17 mouse cellular contexts compared by ENCODE assay signal in the genomic region with DNA sequence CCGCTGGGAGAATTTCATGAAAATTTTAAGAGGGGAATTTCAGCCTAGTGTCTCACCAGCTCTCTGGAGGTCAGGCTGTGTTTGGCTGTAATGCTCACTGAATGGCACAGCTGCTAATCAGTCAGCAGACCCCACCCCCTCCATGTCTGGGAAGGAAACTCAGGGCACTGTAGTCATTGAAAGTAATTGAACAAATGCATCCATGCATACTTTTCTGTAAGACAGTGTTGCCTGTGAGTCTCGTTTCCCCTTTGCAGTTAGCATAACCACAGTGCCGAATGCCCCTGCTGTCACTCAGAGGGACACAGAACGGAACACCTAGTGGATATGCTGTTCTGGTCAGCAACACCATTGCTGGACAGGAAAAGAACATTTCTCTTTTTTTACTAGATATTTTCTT.
DNase-seq lines count a peak whose midpoint lies in the region; ATAC-seq lines count a peak whose summit lies in the region.
"Had no signal": no experiment of that assay in that cellular context is flagged by ENCODE, and none has a peak within 500 bp of the region (broad histone marks: within the 10 kb centered on the region; RNA-seq: fewer than 3 reads in every experiment).

No protein-coding gene starts in this region.

- peak overlapping the region; percentile 54 for H3K27ac ChIP-seq in forebrain, embryonic 12.5 days
- no peak overlapping the region for H3K27ac ChIP-seq in hindbrain, embryonic 13.5 days
- H3K27ac ChIP-seq: heart, embryonic 10.5 days had no signal

- H3K36me3 ChIP-seq in forebrain, embryonic 12.5 days (replicated peaks) = no peaks in the 10 kb centered on the region
- no peaks in the 10 kb centered on the region for H3K36me3 ChIP-seq in hindbrain, embryonic 13.5 days
- H3K36me3 ChIP-seq: heart, embryonic 10.5 days had no signal

- no peak overlapping the region for H3K4me3 ChIP-seq in forebrain, embryonic 12.5 days (replicated peaks)
- H3K4me3 ChIP-seq in hindbrain, embryonic 13.5 days = no peak overlapping the region
- H3K4me3 ChIP-seq: heart, embryonic 10.5 days had no signal

- H3K4me2 ChIP-seq in forebrain, embryonic 12.5 days = peak overlapping the region; percentile 27; the same call in 1 of the 2 replicates
- H3K4me2 ChIP-seq in hindbrain, embryonic 13.5 days = no peak overlapping the region

- 22% methylated on average over 4 of the region's 4 CpGs for WGBS in forebrain, embryonic 12.5 days
- 22% methylated on average over 4 of the region's 4 CpGs for WGBS in hindbrain, embryonic 13.5 days

- no peaks in the 10 kb centered on the region for H3K9me3 ChIP-seq in forebrain, embryonic 12.5 days
- H3K9me3 ChIP-seq in hindbrain, embryonic 13.5 days = no peaks in the 10 kb centered on the region
- H3K9me3 ChIP-seq: heart, embryonic 10.5 days had no signal

- H3K9ac ChIP-seq in forebrain, embryonic 12.5 days = no peak overlapping the region
- H3K9ac ChIP-seq in hindbrain, embryonic 13.5 days = no peak overlapping the region

- no peaks in the 10 kb centered on the region for H3K27me3 ChIP-seq in forebrain, embryonic 12.5 days
- H3K27me3 ChIP-seq in hindbrain, embryonic 13.5 days = 0 out of 2 replicates have a peak, but pooled peaks cover 2% of the 10 kb centered on the region

- peak; percentile 15 to 48 for DNase-seq in kidney, postnatal 4 days
- no peak for DNase-seq in kidney, adult 8-10 months
- DNase-seq in Muller cell, postnatal 12 days (ENCODE audit: inconsistent ontology term) = peak; percentile 53
- no peak for DNase-seq in cerebellum, postnatal 14 days
- no peak for DNase-seq in layer of hippocampus, adult 9-10 months (ENCODE audit: low spot score)
- DNase-seq: adrenal gland, postnatal 25 days; cerebellum, adult 8-10 months; gastrocnemius, postnatal 14 days; heart, postnatal 10 days; liver; lung, adult 18-20 months; right cerebral cortex, adult 18-20 months had no signal

- peak; percentile 87 for ATAC-seq in forebrain, embryonic 12.5 days (ENCODE audit: low FRiP score)
- peak; percentile 39; the same call in 1 of the 2 replicates for ATAC-seq in hindbrain, embryonic 13.5 days (ENCODE audit: low FRiP score)
- ATAC-seq in megakaryocyte progenitor cell, adult 5-6 weeks (replicated peaks; ENCODE audit: poor library complexity) = no peak
- ATAC-seq: inflammation-experienced regulatory T-cells, adult 6 months had no signal

- peaks cover 28% of the 10 kb centered on the region for H3K4me1 ChIP-seq in forebrain, embryonic 12.5 days
- H3K4me1 ChIP-seq in hindbrain, embryonic 13.5 days (replicated peaks) = peaks cover 29% of the 10 kb centered on the region

Comparison
In these comparisons a context has a peak if more than half of its experiments do, and no peak if none do; other contexts are left out.
1. DNase-seq: peak in kidney, postnatal 4 days (2 of 2) and Muller cell, postnatal 12 days (single experiment); none in kidney, adult 8-10 months (0 of 2), cerebellum, postnatal 14 days (0 of 2) and layer of hippocampus, adult 9-10 months (single experiment).